Mouse (Mus musculus): ENCODE measurements at regions not wholly inside any gene's neighbourhood (a gene's known extent, or its start where the extent isn't known, plus 50 kb on each side); places are given as distances from the start of the nearest gene placed in this dataset.

DNA sequence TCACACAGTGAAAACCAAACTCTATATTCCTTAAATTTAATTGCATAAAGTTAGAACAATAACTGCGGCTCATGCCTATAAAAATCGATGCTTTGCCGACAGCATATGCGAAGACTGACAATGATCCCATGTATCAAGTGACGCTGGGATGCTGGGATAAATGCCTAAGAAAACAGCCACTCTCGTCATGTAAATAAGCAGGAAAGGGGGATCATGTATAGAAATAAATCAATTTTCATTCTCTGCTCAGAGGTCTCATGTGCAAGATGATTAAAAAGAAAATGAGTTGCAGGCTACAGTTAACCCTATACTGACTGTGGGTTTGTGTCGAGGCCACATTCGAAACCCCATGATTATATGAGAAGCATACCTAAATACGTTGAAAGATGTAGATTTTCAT, 411.2 kb downstream of the Rnd3 start:
- intact Hi-C loops (cut with DNase I), result no loop called here
- DNase-seq (ENCODE audit: low spot score), result no peak

DNA sequence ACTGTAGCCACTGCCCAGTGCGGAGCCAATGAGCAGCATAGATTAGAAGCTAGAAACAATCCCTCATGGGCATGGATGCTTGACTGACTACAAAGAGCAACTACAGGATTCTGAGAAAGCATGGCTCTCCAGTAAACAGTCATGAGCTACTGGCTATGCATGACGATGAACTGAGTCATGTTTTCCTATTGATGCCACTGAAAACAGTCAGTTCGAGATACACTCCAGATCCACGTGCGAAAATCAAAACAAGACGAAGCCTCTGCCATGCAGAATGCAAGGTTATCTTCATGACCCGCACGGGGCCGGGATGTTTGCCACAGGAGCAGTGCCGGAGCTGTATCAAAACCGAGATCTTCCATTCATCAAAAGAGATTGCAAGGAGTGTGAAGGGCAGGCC, 413.9 kb downstream of the Rnd3 start:
- intact Hi-C loops (cut with DNase I), result no loop called here
- no peak for DNase-seq (ENCODE audit: low spot score)

DNA sequence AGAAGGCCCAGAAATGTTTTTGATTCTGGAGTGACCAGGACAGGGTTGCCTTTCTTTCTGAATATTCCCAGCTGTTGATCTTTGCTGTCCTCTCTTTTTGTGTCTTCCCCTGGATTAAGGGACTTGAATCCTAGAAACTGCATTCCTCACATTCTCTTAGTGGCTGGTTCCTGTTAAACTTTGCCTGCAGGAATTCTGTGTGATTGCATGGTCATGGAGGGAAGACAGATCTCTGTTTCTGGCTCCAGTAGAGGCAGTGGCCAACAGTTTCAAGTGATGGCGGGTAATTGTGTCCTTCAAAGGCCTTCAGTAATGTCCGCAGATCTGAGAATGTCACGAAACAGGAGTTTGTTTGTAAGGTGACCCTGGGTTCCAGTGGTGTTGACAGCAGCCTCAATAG, 410.1 kb upstream of the Mmadhc start:
- no peak for DNase-seq (ENCODE audit: low spot score)
- intact Hi-C loops (cut with DNase I), result no loop called here

- DNase-seq (ENCODE audit: low spot score), result peak; percentile 32
- intact Hi-C loops (cut with DNase I), result no loop called here
Observed at GRCm38 (mm10) chr2:50704297-50704696, 407.7 kb upstream of the Mmadhc start.

DNA sequence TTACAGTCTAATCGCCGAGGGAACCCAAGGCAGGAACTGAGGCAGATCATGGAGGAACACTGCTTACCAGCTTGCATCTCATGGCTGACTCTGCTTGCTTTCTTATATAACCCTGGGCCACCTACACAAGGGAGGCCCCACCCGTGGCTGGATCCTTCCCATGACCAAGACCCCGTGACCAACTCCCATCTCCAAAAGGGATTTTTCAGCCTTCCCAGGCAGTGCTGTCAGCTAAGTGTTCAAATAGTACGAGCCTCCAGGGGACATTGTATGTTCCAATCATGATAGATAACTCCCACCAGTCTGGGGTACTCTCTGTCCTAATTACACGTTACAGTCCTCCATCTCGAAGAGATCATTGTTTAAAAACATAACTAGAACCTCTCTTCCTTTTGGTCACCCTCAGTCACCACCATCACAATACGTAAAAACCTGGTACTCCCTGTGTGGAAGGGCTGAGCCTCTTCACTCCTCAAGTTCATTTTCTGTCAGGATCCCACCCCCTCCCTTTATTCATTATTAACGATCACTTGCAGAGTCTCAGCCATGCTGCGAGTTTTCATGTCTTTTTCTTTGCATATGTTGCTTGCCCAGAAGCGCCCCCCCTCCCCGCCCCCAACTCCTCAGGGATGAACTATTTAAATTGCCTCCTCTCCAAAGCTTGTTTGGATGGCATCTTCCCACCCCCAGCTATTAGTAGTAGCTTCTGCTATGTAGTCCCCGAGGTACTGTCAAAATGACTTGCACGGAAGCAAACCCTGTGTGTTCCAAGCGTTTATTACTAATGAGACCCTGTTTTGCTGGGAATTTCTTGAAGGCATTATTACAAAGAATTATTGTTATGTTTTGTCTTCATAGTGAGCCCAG, 406.2 kb upstream of the Mmadhc start:
- DNase-seq (ENCODE audit: low spot score), result no peak
- intact Hi-C loops (cut with DNase I), result no loop called here

DNA sequence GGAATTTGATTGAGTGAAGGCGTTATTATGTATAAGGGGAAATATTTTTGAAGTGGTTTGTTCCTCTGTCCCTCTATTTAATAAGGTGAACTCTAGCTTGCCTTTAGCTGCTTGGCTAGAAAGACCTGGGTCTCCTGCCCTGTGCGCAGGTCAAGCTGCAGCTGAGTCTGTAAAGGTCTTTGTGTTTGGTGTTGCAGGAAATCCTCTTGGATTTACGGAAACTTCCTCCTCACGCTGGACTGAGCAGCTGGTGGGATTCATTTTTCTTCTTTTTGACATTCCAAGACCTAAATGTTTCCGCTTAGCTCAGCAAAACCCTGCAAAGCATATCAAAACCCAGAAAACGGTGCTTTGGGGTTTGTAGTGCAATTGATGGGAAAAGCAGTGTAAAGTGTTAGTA, 402.2 kb upstream of the Mmadhc start:
- DNase-seq (ENCODE audit: low spot score), result no peak
- intact Hi-C loops (cut with DNase I), result loop anchor here (10.0 kb wide), 2 partner anchors 394 to 446 kb away; partner anchors contain the start of gene Rnd3

- intact Hi-C loops (cut with DNase I), result loop anchor here (10.0 kb wide), 2 partner anchors 392 to 448 kb away; partner anchors contain the start of gene Rnd3
- DNase-seq (ENCODE audit: low spot score), result no peak
Observed at GRCm38 (mm10) chr2:50696575-50696974, 400.0 kb upstream of the Mmadhc start.

DNA sequence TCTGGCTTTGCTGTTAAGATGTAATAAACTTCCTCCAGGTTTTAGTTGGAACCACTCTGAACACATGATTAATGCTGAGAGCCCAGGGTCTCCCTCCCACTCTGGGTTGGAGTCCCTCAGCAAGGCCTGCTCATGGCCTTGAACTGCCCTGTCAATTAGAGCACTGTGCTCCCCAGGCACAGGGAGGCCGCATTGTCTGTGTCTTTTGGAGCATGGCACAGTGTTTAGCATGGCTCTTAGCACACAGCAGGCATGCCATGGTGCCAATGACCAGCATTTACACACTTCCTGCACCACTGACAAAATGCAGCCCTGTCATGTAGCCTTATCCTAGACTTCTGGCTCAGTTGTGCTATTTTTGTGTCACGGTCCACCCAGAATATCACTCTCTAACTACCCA, 398.2 kb upstream of the Mmadhc start:
- intact Hi-C loops (cut with DNase I), result loop anchor here (10.0 kb wide), 2 partner anchors 390 to 450 kb away; partner anchors contain the start of gene Rnd3
- no peak for DNase-seq (ENCODE audit: low spot score)

- intact Hi-C loops (cut with DNase I), result loop anchor here (10.0 kb wide), 2 partner anchors 389 to 451 kb away; partner anchors contain the start of gene Rnd3
- no peak for DNase-seq (ENCODE audit: low spot score)
Observed at GRCm38 (mm10) chr2:50693784-50694350, 397.3 kb upstream of the Mmadhc start.

DNA sequence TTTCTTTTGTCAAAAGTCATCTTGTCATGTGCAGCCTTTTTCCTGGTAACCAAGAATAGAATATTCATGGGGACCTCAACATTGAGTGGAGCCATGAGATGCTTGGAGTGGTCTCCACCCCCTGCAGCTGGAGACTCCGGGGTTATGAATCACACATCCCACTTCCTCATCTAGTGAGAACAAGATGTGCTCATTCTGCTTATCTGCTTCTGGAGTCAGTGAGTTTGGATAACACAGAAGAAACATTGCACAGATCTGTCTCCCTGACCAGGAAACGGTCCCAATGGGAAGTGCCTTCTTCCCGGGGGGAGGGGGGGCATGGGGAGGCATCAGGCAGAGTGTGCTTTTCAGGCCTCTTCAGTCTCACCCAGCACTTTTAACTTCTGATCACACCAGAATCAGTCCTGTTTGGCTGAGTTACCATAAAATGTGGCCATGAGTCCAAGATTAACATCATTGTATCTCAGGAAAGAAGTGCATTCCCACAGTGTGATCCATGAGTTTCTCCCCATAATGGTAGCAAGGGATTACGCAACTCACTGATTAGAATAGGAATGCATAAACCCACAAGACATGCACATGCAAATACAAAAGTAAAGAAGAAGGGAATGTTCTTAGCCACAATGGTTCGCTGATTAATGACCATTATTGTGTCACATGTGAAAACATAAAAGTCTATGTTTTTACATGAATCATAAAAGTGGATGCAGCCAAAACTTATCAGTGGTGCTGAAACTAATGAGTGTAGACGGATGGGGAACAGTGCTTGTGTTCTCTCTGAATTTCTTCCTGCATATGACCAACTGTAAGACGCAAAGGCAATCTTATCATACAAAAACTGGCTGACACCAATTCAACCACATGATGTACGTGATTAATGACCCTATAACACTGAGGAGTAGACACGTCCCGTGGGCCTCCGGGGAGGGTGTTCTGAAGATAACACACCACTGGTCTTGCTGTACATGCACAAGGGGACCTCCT, 393.8 kb upstream of the Mmadhc start:
- intact Hi-C loops (cut with DNase I), result loop anchor here (10.0 kb wide), 2 partner anchors 386 to 454 kb away; partner anchors contain the start of gene Rnd3
- peak; percentile 32 for DNase-seq (ENCODE audit: low spot score)

DNA sequence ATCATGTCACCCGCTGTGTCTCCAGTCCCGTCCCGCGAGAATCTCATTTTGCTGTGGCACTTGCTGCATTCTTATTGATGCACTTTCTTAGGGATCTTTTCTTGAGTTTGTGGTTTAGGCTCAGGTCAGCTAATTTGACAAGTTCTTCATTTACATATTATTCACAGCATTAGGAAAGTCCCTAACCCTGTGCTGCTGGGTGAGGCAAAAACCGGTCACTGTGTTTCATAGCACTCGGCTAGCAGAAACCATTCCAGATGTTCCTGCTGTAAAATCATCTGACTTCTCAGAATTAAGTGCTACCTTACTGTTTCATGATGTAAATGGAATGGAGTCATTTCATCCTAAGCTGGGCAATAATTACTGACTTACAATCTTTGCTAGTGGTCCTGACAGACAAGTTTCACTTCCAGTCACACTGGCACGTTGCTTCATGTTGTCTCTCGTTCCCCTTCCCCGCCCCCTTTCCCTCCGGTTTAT, 391.1 kb upstream of the Mmadhc start:
- intact Hi-C loops (cut with DNase I), result no loop called here
- no peak for DNase-seq (ENCODE audit: low spot score)

GRCm38 (mm10) chr2:50687222-50687621, 390.6 kb upstream of the Mmadhc start:
- intact Hi-C loops (cut with DNase I), result no loop called here
- peak; percentile 13 for DNase-seq (ENCODE audit: low spot score)

DNA sequence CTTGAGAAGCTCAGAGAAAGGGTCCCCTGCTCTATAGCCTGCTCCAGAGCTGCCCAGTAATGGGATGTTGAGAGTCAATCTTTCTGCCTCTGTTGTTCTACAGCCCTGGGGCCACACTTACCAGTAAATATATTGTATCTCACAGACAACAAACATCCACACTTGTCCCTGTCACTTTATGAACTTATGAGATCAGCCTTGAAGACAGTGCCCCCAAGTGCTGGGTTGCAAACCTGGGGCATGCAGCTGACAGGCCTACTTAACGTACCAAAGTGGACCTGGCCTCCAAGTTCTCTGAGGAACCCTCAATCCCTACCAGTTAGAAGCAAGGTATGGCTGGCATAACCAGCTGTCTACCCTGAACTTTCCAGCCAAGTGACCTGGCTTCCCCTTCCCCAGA, 380.9 kb upstream of the Mmadhc start:
- DNase-seq (ENCODE audit: low spot score), result no peak
- intact Hi-C loops (cut with DNase I), result no loop called here

DNA sequence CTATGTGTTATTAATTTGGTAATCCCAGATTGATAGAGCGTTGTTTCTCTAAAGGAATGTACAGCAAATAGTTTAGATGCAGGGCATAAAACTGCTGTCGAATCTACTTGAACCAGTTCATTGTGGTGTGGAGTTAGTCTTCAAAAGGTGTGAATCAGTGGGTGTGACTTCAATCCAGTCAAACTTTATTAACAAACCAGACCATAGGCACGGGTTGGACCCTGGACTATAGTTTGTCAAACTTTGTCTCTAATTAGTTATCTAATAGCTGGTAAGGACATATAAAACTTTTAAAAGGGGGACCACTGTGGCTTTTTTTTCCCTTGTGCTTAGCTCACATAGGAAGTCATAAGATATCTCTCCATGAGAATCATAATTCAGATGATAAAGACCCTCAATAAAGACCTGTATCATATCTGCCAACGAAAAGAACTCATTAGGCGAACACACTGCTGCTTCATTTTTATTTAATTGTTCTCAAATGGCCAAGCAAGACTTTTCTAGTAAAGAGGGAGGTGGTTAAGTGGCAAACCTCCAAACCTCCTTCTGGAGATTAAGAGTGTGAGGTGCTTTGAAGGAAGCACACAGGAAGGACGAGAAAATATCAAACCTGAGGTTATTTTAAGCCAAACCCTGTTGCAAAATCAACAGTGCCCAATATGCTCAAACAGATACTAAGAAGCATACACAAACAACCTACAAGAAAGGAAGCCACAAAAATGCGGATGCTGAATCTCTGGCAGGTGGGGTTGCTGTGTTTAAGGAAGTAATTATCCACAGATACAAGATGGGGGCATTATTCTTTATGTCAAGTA, 379.3 kb upstream of the Mmadhc start:
- no peak for DNase-seq (ENCODE audit: low spot score)
- intact Hi-C loops (cut with DNase I), result no loop called here

GRCm38 (mm10) chr2:50674856-50675175, 378.2 kb upstream of the Mmadhc start:
- DNase-seq (ENCODE audit: low spot score), result no peak
- intact Hi-C loops (cut with DNase I), result no loop called here

GRCm38 (mm10) chr2:50674151-50674855, 377.7 kb upstream of the Mmadhc start:
- DNase-seq (ENCODE audit: low spot score), result no peak
- intact Hi-C loops (cut with DNase I), result no loop called here

DNA sequence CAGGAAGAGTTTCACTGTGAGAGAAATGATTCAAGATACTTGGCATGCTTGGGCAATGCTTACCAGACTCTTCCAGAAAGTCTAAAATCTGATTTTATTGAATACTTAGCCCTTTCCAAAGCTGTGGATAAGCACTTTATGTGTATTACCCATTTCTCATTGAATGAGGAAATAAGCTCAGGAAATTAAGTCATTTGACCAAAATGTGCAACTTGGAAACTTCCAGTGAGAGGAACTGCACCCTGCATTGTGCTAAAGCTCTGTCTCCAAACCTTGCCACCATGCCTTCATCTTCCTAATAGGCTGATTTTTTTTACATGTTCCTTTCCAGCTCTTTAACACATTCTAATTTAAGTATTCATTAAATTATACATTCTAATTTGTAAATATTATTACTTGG, 372.7 kb upstream of the Mmadhc start:
- intact Hi-C loops (cut with DNase I), result no loop called here
- no peak for DNase-seq (ENCODE audit: low spot score)

DNA sequence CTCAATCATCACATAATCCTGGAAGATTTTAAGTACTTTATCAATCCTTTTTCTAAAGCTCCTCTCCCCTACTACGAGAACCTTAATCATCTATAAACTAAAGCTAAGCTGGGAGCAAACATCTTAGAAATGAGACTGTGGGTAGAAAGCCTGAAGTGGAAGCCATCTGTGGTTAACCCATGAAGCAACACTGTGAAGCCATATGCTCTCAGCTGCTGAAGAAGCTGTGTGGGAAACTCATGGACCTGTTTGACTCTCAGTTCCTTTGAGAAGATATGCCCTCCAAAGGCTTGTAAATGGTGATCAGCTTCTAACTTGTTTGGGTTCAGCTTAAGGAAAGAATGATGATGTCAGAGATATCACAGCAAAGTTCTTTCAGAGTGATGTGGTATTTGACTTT, 372.2 kb upstream of the Mmadhc start:
- intact Hi-C loops (cut with DNase I), result no loop called here

DNA sequence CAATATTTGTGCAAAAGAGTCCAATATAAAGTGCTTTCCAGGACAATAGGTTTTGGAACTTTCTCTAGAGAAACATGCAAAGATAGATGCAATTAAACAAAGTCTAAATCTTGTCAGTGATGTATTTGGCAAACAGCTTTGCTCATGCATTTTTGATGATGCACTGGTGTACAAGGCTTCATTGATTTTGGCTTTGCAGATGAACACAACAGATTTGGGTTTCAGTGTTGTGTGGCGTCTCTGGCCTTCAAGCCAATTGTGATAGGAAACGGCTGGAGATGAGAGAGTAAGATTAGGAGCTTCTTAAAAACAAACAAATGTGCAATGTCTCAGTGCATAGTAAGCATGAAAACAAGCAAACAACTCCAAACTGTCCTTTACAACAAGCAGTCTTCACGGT, 370.6 kb upstream of the Mmadhc start:
- intact Hi-C loops (cut with DNase I), result no loop called here
- DNase-seq (ENCODE audit: low spot score), result no peak

More for the DNA sequence above, 372.2 kb upstream of the Mmadhc start:
- DNase-seq (ENCODE audit: low spot score), result no peak

Data from heart, postnatal 25 days (tissue).